Mouse (Mus musculus): ENCODE measurements around the gene Klhl30. TPM values are rescaled to one million over a fixed set of nuclear protein-coding genes. Genes with fewer than 3 reads are reported as not detected.

Klhl30 gene
- not detected in 2 replicates for total RNA-seq (2023)

GRCm38 (mm10) chr1:91350841-91351240 lies at the start of gene Klhl30:
TSS of gene Klhl30 (plus strand) at chr1:91351016.

GRCm38 (mm10) chr1:91321760-91322438 lies 28.9 kb upstream of the Klhl30 start, which contains the start of gene Espnl:
TSS of gene Espnl (plus strand) at chr1:91322075.

GRCm38 (mm10) chr1:91366215-91367108 lies 15.6 kb downstream of the Klhl30 start, which contains the start of gene Erfe:
TSS of gene Erfe (plus strand) at chr1:91366430.

GRCm38 (mm10) chr1:91398260-91399062 lies 47.6 kb downstream of the Klhl30 start, which contains the start of gene Ilkap:
TSS of gene Ilkap (minus strand) at chr1:91398815.

Other genes starting within 250 kb of the Klhl30 start
- 0.75 and 1.6 TPM in 2 replicates for gene Rbm44, start 205.9 kb upstream of the Klhl30 start, total RNA-seq (2023)
- gene Ramp1, start 171.2 kb upstream of the Klhl30 start, total RNA-seq (2023): 25.7 and 27.2 TPM in 2 replicates
- gene Ube2f, start 100.7 kb upstream of the Klhl30 start, total RNA-seq (2023): 67.0 and 93.4 TPM in 2 replicates
- gene Scly, start 52.7 kb upstream of the Klhl30 start, total RNA-seq (2023): 13.1 and 13.8 TPM in 2 replicates
- 0.09 TPM in 1 of 2 replicates, not detected in the other for gene Espnl, start 28.9 kb upstream of the Klhl30 start, total RNA-seq (2023)
- 0.23 and 0.32 TPM in 2 replicates for gene Erfe, start 15.4 kb downstream of the Klhl30 start, total RNA-seq (2023)
- gene Ilkap, start 47.8 kb downstream of the Klhl30 start, total RNA-seq (2023): 57.4 and 80.4 TPM in 2 replicates
- gene Hes6, start 63.0 kb downstream of the Klhl30 start, total RNA-seq (2023): 19.6 and 19.8 TPM in 2 replicates
- 120 and 222 TPM in 2 replicates for gene Per2, start 108.3 kb downstream of the Klhl30 start, total RNA-seq (2023)
- 1.1 and 1.6 TPM in 2 replicates for gene Traf3ip1, start 143.6 kb downstream of the Klhl30 start, total RNA-seq (2023)
- gene Asb1, start 189.5 kb downstream of the Klhl30 start, total RNA-seq (2023): 9.7 and 14.3 TPM in 2 replicates

Data from neutrophil, adult 65 days (primary cell).